Mouse (Mus musculus) frontal cortex, adult (tissue): Measurements from ENCODE around the gene E4f1.
A peak's percentile ranks its signal among the peaks of the same experiment; 100 is the strongest.

Experiments
- ATAC-seq: cut with Nextera tagmentation; 2 replicates; pipeline ENCODE4 v1.9.2; 2017; ENCODE audit warnings: mild to moderate bottlenecking, moderate library complexity, mixed read lengths; ENCODE audit not compliant: low TSS enrichment

The E4f1 gene

DNA sequence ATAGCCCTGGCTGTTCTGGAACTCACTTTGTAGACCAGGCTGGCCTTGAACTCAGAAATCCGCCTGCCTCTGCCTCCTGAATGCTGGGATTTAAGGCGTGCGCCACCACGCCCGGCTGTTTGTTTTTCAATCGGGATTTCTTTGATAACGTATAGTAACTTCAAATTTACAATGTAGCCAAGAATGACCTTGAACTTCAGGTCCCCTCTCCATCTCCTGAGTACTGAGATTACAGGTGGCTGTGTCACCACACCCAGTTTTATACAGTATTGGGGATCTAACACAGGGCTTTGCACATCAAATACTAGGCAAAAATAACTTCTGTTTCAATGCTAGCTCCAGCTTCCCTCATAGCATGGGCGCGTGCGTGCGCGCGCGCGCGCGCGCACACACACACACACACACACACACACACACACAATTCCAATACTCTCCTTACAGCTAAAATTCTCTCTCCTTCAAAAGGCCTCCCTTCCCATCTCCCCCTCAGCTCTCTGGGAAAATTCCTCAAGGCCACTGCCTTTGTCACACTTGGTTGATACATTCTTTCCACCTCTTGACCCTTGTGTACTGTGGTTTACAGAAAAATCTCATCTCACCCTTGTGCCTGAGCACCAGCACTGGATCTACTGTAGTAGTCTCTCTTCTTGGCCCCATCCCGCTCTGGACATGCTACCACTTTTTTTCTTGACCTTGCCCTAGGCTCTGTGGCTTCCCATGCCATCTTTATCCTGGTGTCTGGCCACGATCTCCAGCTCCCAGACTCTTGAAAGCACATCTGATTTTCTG lies 11.1 kb upstream of the E4f1 start:
- no peak for ATAC-seq

DNA sequence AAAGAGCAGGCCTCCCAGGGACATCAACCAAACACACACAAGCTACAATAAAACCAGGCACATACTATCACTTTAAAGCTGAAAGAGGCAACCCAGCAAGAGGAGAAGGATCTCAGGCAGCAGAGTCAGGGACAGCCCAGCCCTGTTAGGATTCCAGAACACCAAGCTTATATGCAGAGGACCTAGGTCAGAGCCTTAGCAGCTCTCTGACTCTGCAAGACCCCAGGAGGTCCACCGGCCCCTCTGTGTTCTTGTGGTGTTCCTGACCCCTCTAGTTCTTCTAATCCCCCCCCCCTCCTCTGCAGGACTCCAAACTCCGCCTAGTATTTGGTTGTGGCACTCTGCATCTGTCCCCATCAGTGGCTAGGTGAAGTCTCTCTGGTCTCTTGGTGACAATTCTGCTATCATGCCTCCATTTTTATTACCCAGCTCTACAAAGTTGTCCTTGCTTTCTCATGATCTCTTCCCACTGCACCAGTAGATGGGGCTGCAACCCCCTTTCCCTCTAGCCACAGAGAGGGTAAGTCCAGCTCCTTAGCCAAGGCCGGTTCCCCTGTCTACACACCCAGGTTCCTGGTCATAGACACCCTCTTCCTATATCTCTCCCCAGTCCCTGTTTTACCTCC lies 10.2 kb upstream of the E4f1 start:
- no peak for ATAC-seq

DNA sequence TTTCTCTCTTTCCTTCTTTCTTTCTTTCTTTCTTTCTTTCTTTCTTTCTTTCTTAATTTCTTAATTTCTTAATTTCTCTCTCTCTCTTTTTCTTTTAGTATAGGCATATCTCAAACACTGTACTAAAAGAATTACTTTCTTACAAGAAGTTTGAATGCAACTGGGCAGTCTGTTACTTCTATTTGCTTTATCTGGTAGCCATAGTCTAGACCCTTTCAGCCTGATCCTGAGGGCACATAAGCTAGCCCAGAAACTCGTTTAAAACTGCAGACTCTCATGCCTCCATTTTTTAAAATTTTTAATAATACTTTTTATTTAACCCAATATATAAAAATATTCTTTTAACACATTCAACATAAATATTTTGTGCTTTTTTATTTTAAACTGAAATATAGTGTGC lies 9.3 kb upstream of the E4f1 start:
- ATAC-seq, result no peak

DNA sequence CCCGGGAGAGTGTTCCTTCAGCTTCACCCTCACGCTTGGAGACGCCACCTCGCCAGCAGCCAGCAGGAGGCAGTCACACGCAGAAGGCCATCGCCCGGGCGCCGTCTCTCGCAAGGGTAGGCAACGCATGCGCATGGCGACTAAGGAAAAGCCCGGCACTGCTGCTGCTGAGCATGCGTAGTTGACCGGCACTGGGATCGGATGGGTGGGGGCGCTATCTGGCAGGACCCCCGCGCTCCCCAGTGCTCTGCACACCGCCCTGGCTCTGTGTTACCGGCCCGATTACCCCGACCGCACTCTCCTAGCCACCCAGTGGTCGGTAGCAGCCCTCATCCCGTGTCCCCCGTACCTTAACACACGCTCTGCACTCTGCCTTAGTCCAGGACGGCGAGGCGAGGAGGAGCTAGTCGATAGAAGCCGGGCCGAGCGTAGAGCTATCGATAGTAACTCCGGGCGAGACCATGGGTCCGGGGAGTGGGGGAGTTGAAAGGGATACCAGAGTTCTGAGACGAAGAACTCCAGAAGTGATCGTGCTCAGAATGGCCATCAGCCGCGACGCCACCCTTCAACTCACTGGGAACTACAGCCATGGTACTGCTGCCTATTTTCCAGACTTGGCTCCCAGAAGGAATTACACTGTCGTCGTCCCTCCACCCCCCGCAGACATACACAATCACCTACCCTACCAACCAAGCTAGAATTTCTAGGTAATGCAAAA lies 8.7 kb upstream of the E4f1 start, which contains the start of gene Mlst8:
Mlst8 (minus strand) TSS at position 416 of the 718 bp plus-strand sequence.
- ATAC-seq, result peak; percentile 90

DNA sequence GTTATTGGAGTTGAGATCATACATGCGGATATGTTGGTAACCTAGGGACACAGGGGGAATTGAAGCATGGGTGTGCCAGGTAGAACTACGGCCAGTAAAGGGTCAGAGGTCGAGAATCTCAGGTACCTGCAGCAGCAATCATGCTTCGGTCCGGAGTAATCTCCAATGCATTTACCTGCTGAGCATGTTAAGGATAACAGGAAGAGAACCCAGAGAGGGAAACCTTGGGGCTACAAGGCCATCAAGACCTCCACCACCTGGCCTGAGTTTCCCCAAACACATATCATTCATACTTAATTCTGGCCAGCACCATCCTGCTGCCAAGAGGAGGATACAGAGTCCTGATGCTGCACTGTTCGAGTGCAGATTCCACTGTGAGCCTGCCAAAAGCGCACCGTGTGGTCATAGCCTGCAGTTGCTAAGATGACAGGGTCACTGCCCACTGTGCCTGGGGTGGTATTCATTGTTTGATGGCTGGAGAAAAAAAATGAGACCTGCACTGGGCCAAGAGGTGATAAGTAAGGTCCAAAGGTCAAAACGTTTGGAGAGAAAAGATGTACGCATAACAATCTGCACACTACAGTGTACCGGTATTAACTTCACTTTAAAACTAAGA lies 8.0 kb upstream of the E4f1 start:
- ATAC-seq, result no peak

DNA sequence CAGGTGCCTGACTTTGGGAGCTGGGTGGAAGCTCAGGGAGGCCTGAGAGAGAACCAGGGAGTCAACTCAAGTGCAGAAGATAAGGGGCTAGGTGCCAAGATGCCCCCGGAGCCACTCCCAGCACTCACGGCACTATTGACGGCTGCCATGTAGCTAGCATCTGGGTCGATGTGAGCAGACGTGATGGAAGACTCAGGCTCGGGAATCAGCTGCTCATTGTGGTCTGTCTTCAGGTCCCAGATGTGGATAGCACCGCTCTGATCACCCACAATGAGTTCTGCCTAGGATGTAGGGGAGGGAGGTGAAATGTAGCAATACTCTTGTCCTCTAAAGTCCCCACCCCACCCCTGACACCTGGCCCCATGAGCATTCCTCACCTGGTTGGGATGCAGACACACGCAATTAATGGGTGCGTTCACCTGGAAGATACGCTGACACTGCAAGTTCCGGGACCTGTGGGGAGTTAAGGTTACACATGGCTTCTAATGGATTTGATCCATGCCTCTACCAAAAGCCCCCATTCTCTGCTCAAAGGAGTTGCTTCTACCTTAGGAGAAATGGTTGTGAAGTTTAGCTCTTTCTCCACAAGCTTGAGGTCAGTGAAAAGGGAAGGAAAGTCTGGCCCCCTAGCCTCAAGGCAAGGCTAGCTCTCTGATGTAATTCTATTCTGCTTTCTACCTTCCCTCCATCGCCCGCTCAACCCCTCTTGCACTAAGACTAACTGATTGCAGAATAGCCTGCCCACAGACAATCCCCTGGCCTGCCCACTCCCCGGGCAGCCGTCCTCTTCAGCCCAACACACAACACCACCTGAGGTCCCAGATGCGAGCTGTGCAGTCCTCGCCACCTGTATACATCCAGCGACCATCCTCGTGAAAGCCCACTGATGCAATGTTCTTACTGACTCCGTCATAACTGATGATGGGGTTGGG lies 7.2 kb upstream of the E4f1 start:
- no peak for ATAC-seq

DNA sequence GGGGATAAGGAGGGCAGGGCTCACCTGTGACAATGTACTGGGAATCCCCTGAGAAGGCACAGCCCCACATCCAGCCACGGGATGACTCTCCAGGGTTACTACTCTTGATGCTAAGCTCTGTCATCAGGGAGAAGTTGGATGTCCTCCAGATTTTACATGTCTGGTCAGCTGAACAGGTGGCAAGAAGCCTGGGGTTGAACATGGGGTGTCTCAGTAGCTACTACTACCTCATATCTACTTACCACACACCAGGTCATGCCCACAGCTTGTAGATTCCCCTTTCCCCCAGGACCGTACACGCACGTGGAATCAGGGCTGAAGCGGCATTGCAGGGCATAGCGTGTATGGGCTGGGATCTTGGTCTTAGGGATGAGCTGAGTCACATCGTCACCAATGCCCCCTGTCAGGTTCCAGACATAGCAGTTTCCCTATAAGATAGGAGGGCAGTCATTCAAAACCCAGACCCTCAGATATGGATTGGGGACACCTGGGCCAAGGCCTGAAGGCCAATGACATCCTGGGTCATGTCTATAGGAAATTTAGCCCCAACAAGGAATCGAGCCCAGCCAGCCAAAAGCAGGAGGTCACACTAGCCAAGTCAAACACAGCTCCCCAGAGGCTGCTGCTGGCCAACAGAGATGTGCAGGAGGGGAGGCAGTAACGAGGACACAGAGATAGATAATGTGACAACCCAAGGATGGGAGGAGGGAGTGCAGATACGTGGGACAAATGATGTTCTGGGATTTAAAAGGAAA lies 6.1 kb upstream of the E4f1 start:
- ATAC-seq, result no peak

DNA sequence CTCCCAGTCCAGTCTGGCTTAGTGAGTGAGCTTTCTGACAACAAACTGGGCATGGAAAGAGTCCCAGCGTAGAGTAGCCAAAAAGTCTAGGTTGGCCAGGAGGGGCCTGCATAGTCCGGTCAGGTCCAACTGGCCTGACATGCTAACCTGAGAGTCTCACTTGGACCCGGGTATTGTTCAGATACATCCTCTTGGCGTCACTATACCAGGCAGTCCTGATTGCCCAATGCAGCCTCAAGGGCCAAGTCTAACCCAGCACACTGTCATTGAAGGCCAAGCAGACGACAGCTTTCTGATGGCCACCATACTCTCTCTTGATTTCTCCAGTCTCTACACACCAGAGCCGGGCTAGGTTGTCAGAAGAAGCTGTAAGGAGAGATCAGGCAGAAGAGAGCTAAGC lies 5.5 kb upstream of the E4f1 start:
- ATAC-seq, result no peak

DNA sequence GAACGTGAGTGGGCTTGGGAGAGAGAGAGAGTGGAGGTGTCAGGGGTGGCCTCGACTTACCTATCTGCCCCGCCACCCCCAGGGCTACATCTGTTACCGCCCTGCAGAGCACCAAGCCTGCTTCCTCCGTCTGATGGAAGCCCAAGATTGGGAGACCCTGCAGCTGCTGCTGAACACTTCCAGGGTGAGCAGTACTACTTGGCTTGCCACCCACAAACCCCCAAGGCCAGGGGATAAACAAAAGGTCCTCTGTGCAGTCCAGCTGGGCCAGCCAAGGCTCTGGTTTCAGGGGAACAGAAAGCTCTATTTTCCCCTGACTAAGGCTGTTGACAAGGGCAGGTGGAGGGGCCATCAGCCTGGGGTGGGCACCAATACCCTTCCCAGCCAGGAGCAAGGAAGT lies 4.4 kb upstream of the E4f1 start:
- ATAC-seq, result no peak

DNA sequence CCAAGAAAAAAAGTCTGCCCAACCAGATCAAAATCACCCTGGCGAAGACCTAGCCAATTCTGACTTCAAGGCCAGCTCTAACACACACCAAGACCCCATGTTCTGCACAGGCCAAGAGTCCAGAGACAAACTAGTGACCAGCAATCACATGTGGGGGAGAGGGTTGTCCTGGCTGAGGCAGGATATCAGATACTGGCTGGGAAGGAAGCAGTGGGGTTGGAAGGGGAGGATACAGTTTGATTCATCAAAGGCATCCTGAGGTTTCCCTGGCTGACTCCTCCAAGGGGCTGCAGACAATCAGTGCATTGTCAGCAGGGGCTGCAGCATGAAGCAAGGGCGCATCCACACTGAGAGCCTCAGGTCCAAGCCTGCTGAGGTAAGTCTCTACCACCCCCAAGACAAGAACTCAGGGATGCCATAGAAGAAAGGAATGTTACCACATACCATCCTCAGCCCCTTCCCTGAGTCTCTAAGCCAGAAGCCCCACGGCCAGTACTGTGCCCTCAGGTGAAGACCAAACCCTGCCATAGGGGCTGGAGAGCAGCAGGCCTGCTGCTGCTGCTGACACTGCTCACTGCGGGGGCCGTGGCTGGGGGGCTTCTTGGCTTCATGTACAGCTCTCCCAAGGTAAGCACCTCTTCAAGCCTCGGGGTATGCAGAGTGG lies 3.6 kb upstream of the E4f1 start, which contains the start of gene Bricd5:
Bricd5 (plus strand) TSS at position 273 of the 664 bp plus-strand sequence.
- no peak for ATAC-seq

DNA sequence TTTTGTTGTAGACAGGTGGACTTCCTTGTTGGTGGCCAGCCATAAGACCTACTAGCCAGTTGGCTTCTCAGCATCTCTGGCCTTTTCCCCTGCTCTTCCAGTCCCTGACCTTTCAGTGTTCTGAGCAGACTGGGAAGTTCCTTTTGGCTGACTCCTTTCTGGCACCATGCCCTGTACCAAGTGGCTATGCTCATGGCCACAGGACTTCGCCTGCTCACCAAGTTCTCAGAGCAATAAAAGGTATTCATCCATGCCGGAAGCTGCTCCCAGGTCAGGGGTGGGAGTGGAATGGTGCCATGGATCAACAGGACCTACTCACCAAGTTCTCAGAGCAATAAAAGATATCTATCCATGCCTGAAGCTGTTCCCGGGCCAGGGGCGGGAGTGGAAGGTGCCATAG lies 2.4 kb upstream of the E4f1 start:
- ATAC-seq, result no peak

DNA sequence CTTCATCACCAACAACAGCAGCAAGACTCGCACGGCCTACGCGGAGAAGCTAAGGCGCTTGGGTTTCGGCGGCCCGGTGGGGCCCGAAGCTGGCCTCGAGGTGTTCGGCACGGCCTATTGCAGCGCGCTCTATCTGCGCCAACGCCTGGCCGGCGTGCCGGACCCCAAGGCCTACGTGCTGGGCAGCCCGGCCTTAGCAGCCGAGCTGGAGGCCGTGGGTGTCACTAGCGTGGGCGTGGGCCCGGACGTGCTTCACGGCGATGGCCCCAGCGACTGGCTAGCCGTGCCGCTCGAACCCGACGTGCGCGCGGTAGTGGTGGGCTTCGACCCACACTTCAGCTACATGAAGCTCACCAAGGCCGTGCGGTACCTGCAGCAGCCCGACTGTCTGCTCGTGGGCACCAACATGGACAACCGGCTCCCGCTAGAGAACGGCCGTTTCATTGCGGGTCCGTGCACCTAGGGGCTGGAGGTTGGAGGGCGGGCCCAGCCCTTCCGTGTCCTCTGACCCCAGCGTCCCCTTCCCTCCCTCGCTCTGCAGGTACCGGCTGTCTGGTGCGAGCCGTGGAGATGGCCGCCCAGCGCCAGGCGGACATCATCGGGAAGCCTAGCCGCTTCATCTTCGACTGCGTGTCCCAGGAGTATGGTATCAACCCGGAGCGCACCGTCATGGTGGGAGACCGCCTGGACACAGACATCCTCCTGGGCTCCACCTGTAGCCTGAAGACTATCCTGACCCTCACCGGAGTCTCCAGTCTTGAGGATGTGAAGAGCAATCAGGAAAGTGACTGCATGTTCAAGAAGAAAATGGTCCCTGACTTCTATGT lies 801 bp upstream of the E4f1 start:
- ATAC-seq, result peak; percentile 10; the same call in 1 of the 2 replicates

DNA sequence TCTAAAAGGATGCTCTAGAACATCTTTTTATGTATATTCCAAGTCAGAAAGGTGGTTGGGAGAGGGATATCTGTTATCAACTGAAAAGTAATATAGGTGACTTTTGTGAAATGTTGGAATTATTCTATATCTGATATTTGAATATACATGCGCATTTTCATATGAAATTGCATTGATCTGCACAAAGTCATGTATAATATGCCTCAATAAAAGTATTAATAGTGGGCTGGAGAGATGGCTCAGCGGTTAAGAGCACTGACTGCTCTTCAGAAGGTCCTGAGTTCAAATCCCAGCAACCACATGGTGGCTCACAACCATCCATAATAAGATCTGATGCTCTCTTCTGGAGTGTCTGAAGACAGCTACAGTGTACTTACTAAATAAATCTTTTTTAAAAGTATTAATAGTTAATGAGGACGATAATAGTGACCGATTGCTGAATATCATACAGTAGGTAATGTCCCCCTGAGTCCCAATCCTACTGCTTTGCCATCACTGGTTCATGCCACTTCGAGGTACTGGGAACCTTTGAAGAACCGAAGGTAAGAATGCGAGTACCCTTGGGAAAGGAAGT lies 690 bp downstream of the E4f1 start:
- ATAC-seq, result no peak

DNA sequence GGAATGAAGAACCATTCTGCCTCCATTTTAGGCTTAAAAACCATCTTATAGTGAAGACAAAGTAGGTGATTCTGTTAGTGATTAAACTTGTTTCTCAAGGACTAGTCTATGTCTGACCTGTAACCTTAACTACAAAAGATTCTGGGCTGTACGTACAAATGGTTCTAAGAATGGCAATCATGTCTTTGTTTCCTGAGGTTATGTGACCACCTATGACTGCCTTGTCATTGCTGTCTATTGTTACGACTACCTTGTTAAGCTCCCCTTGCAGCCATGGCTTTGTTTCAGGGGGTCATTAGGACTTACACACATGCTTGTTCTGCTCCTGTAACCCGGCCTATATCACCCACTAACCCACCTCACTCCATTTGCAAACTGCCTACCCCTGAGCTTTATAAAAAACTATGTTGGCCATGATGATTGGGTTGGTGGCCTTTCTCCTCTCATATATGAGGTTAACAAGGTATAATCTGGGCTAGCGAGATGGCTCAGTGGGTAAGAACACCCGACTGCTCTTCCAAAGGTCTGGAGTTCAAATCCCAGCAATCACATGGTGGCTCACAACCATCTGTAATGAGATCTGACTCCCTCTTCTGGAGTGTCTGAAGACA lies 1.4 kb downstream of the E4f1 start:
- ATAC-seq, result no peak

DNA sequence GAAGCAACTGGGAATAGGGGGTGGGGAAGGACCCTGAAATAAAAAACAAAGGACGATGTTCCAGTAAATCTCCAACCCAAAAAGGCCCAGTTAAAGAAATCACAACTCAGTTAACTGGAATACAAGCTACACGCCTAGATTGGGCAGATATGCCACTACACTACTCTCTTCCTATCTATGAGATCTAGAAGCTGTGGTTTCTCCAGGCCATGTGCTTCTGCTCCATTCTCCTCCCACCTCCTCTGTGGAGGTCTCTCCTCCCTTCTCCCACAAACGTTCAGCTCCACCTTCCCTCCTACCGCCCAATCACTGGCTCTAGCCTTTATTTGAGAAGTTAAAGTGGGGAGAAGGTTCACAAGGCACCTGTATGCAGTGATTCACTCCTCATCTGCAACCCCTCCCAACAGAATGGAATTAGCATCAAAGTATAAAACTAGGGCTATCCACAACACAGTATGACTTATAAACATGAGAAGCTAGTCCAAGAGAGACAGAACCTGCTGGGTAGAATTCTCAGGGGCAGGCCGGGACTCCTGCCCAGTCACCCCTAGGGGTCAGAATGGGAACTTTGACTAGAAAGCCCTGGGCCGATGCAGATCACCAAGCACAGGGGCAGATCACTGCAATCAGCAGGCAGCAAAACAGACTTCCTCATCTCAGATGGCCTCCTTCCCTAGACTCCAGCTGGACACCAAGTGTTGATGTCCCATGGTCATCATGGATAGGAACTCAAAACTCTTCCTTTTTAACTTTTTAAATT lies 6.6 kb downstream of the E4f1 start:
- no peak for ATAC-seq

DNA sequence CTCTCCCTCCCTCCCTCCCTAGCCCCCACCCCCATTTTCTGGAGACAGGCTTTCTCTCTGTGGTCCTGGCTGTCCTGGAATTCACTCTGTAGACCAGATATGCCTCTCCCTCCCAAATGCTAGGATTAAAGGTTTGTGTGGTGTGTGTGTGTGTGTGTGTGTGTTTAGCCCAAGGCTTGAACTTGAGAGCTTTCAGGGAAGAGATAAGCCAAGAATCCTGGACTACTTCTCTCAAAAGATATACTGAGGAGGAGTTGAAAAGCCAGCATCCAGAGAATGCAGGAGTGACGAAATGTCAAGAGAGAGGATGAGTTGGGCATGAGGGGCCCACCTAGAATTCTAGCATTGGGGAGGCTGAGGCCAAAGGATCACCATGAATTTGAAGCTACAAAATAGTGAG lies 7.2 kb downstream of the E4f1 start:
- ATAC-seq, result no peak

DNA sequence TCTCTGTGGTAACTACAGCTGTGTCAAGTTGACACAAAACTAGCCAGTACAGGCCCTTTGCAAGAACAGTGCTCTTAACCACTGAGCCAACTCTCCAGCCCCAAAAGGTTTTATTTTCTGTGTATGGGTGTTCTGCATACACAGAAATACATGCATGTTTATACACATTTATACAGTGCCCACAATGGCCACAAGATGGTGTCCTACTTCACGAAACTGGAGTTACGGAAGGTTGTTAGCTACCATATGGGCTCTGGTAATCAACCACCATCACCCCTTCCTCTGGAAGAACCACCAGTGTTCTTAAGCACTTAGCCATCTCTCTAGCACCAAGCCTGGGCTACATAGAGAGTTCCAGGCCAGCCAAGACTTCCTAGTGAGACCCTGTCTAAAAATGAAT lies 8.5 kb downstream of the E4f1 start:
- no peak for ATAC-seq
